Mouse (Mus musculus): ENCODE measurements around the gene Enpp5. TPM values are rescaled to one million over a fixed set of nuclear protein-coding genes. Genes with fewer than 3 reads are reported as not detected.

Enpp5 gene
- polyA plus RNA-seq, 1 experiment = 0.34 TPM

- no peaks in the 10 kb centered on the region for H3K27me3 ChIP-seq (ENCODE audit: control insufficient read depth, insufficient read depth, insufficient read length)
- no peak overlapping the region for H3ac ChIP-seq (ENCODE audit: control insufficient read depth, insufficient read length)
- no peaks in the 10 kb centered on the region for H3K79me2 ChIP-seq (ENCODE audit: control insufficient read depth, insufficient read depth)
- H3K4me2 ChIP-seq (ENCODE audit: low read depth) = no peak overlapping the region
- H3K4me3 ChIP-seq = no peak overlapping the region
- no peaks in the 10 kb centered on the region for H3K36me3 ChIP-seq (ENCODE audit: control insufficient read depth, insufficient read depth)
- TF ChIP-seq REST (IDR thresholded peaks at IDR 0.05; ENCODE audit: insufficient read depth, insufficient read length) = no peak
- no peak for TF ChIP-seq POLR2A (IDR thresholded peaks at IDR 0.05; ENCODE audit: insufficient read length, low read depth)
- TF ChIP-seq TCF3 (IDR thresholded peaks at IDR 0.05; ENCODE audit: insufficient read length, low read depth) = no peak
- TF ChIP-seq MYOD1 (IDR thresholded peaks at IDR 0.05; ENCODE audit: control insufficient read depth in 1 of 3, insufficient read length in 2 of 3, low read depth in 2 of 3) = no peak
These were observed 20.5 kb upstream of the Enpp5 start for GRCm38 (mm10) chr17:44058145-44058544.

- H3ac ChIP-seq (ENCODE audit: control insufficient read depth, insufficient read length) = no peak overlapping the region
- H3K79me2 ChIP-seq (ENCODE audit: control insufficient read depth, insufficient read depth) = no peaks in the 10 kb centered on the region
- no peak overlapping the region for H3K4me2 ChIP-seq (ENCODE audit: low read depth)
- no peaks in the 10 kb centered on the region for H3K36me3 ChIP-seq (ENCODE audit: control insufficient read depth, insufficient read depth)
- no peaks in the 10 kb centered on the region for H3K27me3 ChIP-seq (ENCODE audit: control insufficient read depth, insufficient read depth, insufficient read length)
- no peak for TF ChIP-seq CEBPB (IDR thresholded peaks at IDR 0.05; ENCODE audit: insufficient read depth, poor library complexity, severe bottlenecking)
- TF ChIP-seq USF1 (IDR thresholded peaks at IDR 0.05; ENCODE audit: low read depth) = no peak
- TF ChIP-seq POLR2AphosphoS2 (IDR thresholded peaks at IDR 0.05; ENCODE audit: insufficient read length, low read depth) = no peak
- no peak for TF ChIP-seq MYOG (IDR thresholded peaks at IDR 0.05; ENCODE audit: control insufficient read depth in 1 of 3, insufficient read depth in 1 of 3, insufficient read length in 2 of 3, low read depth in 2 of 3)
- no peak overlapping the region for H3K4me3 ChIP-seq
These were observed 17.8 kb upstream of the Enpp5 start for GRCm38 (mm10) chr17:44060781-44061180.

- TF ChIP-seq USF1 (IDR thresholded peaks at IDR 0.05; ENCODE audit: low read depth) (no peak), TCF12 (IDR thresholded peaks at IDR 0.05; ENCODE audit: insufficient read depth, poor library complexity, severe bottlenecking) (no peak), SRF (IDR thresholded peaks at IDR 0.05; ENCODE audit: control insufficient read depth, insufficient read length, low read depth) (no peak), MAX (IDR thresholded peaks at IDR 0.05; ENCODE audit: low read depth) (no peak), TCF3 (IDR thresholded peaks at IDR 0.05; ENCODE audit: insufficient read length, low read depth) (no peak), E2F4 (IDR thresholded peaks at IDR 0.05; ENCODE audit: insufficient read depth) (no peak), REST (IDR thresholded peaks at IDR 0.05; ENCODE audit: insufficient read depth, insufficient read length) (no peak), POLR2A (IDR thresholded peaks at IDR 0.05; ENCODE audit: insufficient read length, low read depth) (no peak), POLR2AphosphoS2 (IDR thresholded peaks at IDR 0.05; ENCODE audit: insufficient read length, low read depth) (no peak), MYOD1 (IDR thresholded peaks at IDR 0.05; ENCODE audit: control insufficient read depth in 1 of 3, insufficient read length in 2 of 3, low read depth in 2 of 3) (no peak), CEBPB (IDR thresholded peaks at IDR 0.05; ENCODE audit: insufficient read depth, poor library complexity, severe bottlenecking) (no peak), MYOG (IDR thresholded peaks at IDR 0.05; ENCODE audit: control insufficient read depth in 1 of 3, insufficient read depth in 1 of 3, insufficient read length in 2 of 3, low read depth in 2 of 3) (no peak)
- Histone ChIP-seq H3ac (ENCODE audit: control insufficient read depth, insufficient read length) (no peak overlapping the region), H3K36me3 (ENCODE audit: control insufficient read depth, insufficient read depth) (no peaks in the 10 kb centered on the region), H3K79me2 (ENCODE audit: control insufficient read depth, insufficient read depth) (no peaks in the 10 kb centered on the region), H3K4me2 (ENCODE audit: low read depth) (no peak overlapping the region), H3K4me3 (no peak overlapping the region), H3K27me3 (ENCODE audit: control insufficient read depth, insufficient read depth, insufficient read length) (no peaks in the 10 kb centered on the region)
These were observed 17.2 kb upstream of the Enpp5 start for GRCm38 (mm10) chr17:44061289-44061890.

DNA sequence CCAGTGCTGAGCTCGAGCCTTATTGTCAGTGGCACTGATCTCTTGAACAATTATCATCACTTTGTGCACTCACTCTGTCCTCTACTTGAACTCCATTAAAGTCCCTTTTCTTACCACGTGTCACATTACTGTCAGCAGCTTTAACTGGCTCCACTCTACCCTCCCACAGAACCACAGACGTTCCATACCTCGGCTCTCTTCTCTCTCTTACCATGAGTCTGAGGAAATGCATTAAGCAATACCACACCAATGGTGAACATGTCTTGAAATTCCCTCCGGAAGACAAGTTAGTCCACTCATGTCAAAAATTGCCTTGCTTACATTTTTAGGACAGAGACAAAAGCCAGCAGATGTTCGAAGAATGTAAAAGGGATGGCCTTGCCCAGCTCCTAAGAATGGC, 9.7 kb upstream of the Enpp5 start:
- H3K27me3 ChIP-seq (ENCODE audit: control insufficient read depth, insufficient read depth, insufficient read length) = no peaks in the 10 kb centered on the region
- H3K4me2 ChIP-seq (ENCODE audit: low read depth) = no peak overlapping the region
- TF ChIP-seq USF1 (IDR thresholded peaks at IDR 0.05; ENCODE audit: low read depth) (no peak), POLR2AphosphoS2 (IDR thresholded peaks at IDR 0.05; ENCODE audit: insufficient read length, low read depth) (no peak), MYOG (IDR thresholded peaks at IDR 0.05; ENCODE audit: control insufficient read depth in 1 of 3, insufficient read depth in 1 of 3, insufficient read length in 2 of 3, low read depth in 2 of 3) (no peak), MAX (IDR thresholded peaks at IDR 0.05; ENCODE audit: low read depth) (no peak), TCF12 (IDR thresholded peaks at IDR 0.05; ENCODE audit: insufficient read depth, poor library complexity, severe bottlenecking) (no peak), POLR2A (IDR thresholded peaks at IDR 0.05; ENCODE audit: insufficient read length, low read depth) (no peak), CEBPB (IDR thresholded peaks at IDR 0.05; ENCODE audit: insufficient read depth, poor library complexity, severe bottlenecking) (no peak), REST (IDR thresholded peaks at IDR 0.05; ENCODE audit: insufficient read depth, insufficient read length) (no peak), TCF3 (IDR thresholded peaks at IDR 0.05; ENCODE audit: insufficient read length, low read depth) (no peak), MYOD1 (IDR thresholded peaks at IDR 0.05; ENCODE audit: control insufficient read depth in 1 of 3, insufficient read length in 2 of 3, low read depth in 2 of 3) (no peak), E2F4 (IDR thresholded peaks at IDR 0.05; ENCODE audit: insufficient read depth) (no peak), SRF (IDR thresholded peaks at IDR 0.05; ENCODE audit: control insufficient read depth, insufficient read length, low read depth) (no peak)
- no peaks in the 10 kb centered on the region for H3K36me3 ChIP-seq (ENCODE audit: control insufficient read depth, insufficient read depth)
- no peaks in the 10 kb centered on the region for H3K79me2 ChIP-seq (ENCODE audit: control insufficient read depth, insufficient read depth)
- H3K4me3 ChIP-seq = no peak overlapping the region
- no peak overlapping the region for H3ac ChIP-seq (ENCODE audit: control insufficient read depth, insufficient read length)

GRCm38 (mm10) chr17:44071680-44072079, 6.9 kb upstream of the Enpp5 start:
- no peak overlapping the region for H3K4me3 ChIP-seq
- TF ChIP-seq POLR2AphosphoS2 (IDR thresholded peaks at IDR 0.05; ENCODE audit: insufficient read length, low read depth) (no peak), POLR2A (IDR thresholded peaks at IDR 0.05; ENCODE audit: insufficient read length, low read depth) (no peak), REST (IDR thresholded peaks at IDR 0.05; ENCODE audit: insufficient read depth, insufficient read length) (no peak), E2F4 (IDR thresholded peaks at IDR 0.05; ENCODE audit: insufficient read depth) (no peak)
- H3K4me2 ChIP-seq (ENCODE audit: low read depth) = no peak overlapping the region
- H3ac ChIP-seq (ENCODE audit: control insufficient read depth, insufficient read length) = no peak overlapping the region
- no peaks in the 10 kb centered on the region for H3K79me2 ChIP-seq (ENCODE audit: control insufficient read depth, insufficient read depth)
- H3K27me3 ChIP-seq (ENCODE audit: control insufficient read depth, insufficient read depth, insufficient read length) = no peaks in the 10 kb centered on the region
- no peaks in the 10 kb centered on the region for H3K36me3 ChIP-seq (ENCODE audit: control insufficient read depth, insufficient read depth)

Data from myocyte (in vitro differentiated cells).